Mouse (Mus musculus) macrophage (primary cell): Measurements from ENCODE around the gene Manba. TPM values are rescaled to one million over a fixed set of nuclear protein-coding genes. Genes with fewer than 3 reads are reported as not detected.

ENCODE experiments used
- H3K27ac ChIP-seq: fragments of 350-480 bp; formaldehyde crosslinking; 2 replicates; pipeline ENCODE4 v1.9.0; 2021
- H3K36me3 ChIP-seq: fragments of 350-480 bp; formaldehyde crosslinking; 2 replicates; pipeline ENCODE4 v1.9.0; 2021; ENCODE audit errors: inconsistent target
- H3K4me3 ChIP-seq: fragments of 350-480 bp; formaldehyde crosslinking; 2 replicates; pipeline ENCODE4 v1.9.0; 2021; ENCODE audit errors: inconsistent target
- H3K79me2 ChIP-seq: fragments of 350-480 bp; formaldehyde crosslinking; 2 replicates; pipeline ENCODE4 v1.9.0; 2021; ENCODE audit errors: inconsistent target
- WGBS: methylation state at CpG from one replicate; pipeline ENCODE4 v1.1.7; 2026; ENCODE audit warnings: inconsistent platforms; ENCODE audit not compliant: missing documents; 5-methylcytosine and 5-hydroxymethylcytosine counted together
- polyA plus RNA-seq: library from polyadenylated mRNA; stranded (reverse); fragments of 250-400 nt; gene quantifications from 3 replicates; pipeline ENCODE4 v1.2.4, GENCODE M21; 2018; ENCODE audit warnings: inconsistent platforms

Manba gene
- polyA plus RNA-seq, 1 experiment from 2014 or later = 27.0 TPM

GRCm38 (mm10) chr3:135565306-135565705 lies 79.9 kb downstream of the Manba start:
- H3K27ac ChIP-seq = no peak overlapping the region
- H3K4me3 ChIP-seq = no peak overlapping the region
- H3K36me3 ChIP-seq = peaks cover 54% of the 10 kb centered on the region
- WGBS = 46% methylated on average over 4 of the region's 4 CpGs
- H3K79me2 ChIP-seq = no peaks in the 10 kb centered on the region

GRCm38 (mm10) chr3:135567888-135568287 lies 82.5 kb downstream of the Manba start:
- Histone ChIP-seq H3K79me2 (no peaks in the 10 kb centered on the region), H3K36me3 (peaks cover 53% of the 10 kb centered on the region), H3K27ac (no peak overlapping the region), H3K4me3 (no peak overlapping the region)
- 82% methylated on average over 6 of the region's 6 CpGs for WGBS

- Histone ChIP-seq H3K36me3 (peaks cover 46% of the 10 kb centered on the region), H3K79me2 (no peaks in the 10 kb centered on the region), H3K4me3 (no peak overlapping the region), H3K27ac (no peak overlapping the region)
- 71% methylated on average over 5 of the region's 5 CpGs for WGBS
These were observed 83.2 kb downstream of the Manba start for GRCm38 (mm10) chr3:135568633-135569032.

GRCm38 (mm10) chr3:135571540-135571939 lies 86.1 kb downstream of the Manba start:
- Histone ChIP-seq H3K4me3 (no peak overlapping the region), H3K79me2 (no peaks in the 10 kb centered on the region), H3K36me3 (peaks cover 32% of the 10 kb centered on the region), H3K27ac (no peak overlapping the region)
- 89% methylated on average over 13 of the region's 13 CpGs for WGBS

GRCm38 (mm10) chr3:135573051-135573450 lies 87.6 kb downstream of the Manba start:
- H3K36me3 ChIP-seq = peaks cover 23% of the 10 kb centered on the region
- H3K27ac ChIP-seq = no peak overlapping the region
- no peak overlapping the region for H3K4me3 ChIP-seq
- H3K79me2 ChIP-seq = no peaks in the 10 kb centered on the region
- 58% methylated on average over 6 of the region's 6 CpGs for WGBS

GRCm38 (mm10) chr3:135575126-135575525 lies 89.7 kb downstream of the Manba start:
- Histone ChIP-seq H3K4me3 (no peak overlapping the region), H3K27ac (no peak overlapping the region), H3K36me3 (peaks cover 13% of the 10 kb centered on the region), H3K79me2 (no peaks in the 10 kb centered on the region)
- 87% methylated on average over 3 of the region's 3 CpGs for WGBS

- 79% methylated on average over 4 of the region's 5 CpGs for WGBS
- H3K79me2 ChIP-seq = no peaks in the 10 kb centered on the region
- no peak overlapping the region for H3K4me3 ChIP-seq
- no peak overlapping the region for H3K27ac ChIP-seq
- no peaks in the 10 kb centered on the region for H3K36me3 ChIP-seq
These were observed 93.3 kb downstream of the Manba start for GRCm38 (mm10) chr3:135578588-135579140.

- no peaks in the 10 kb centered on the region for H3K79me2 ChIP-seq
- no peak overlapping the region for H3K27ac ChIP-seq
- peaks cover 3% of the 10 kb centered on the region; the same call in 1 of the 2 replicates for H3K36me3 ChIP-seq
- WGBS = 40% methylated on average over 4 of the region's 4 CpGs
- H3K4me3 ChIP-seq = no peak overlapping the region
These were observed 93.8 kb downstream of the Manba start for GRCm38 (mm10) chr3:135579179-135579578.

- no peaks in the 10 kb centered on the region for H3K79me2 ChIP-seq
- 74% methylated on average over 21 of the region's 21 CpGs for WGBS
- H3K36me3 ChIP-seq = peaks cover 17% of the 10 kb centered on the region
- H3K4me3 ChIP-seq = no peak overlapping the region
- no peak overlapping the region for H3K27ac ChIP-seq
These were observed 95.2 kb downstream of the Manba start for GRCm38 (mm10) chr3:135580439-135581275.

GRCm38 (mm10) chr3:135581606-135582117 lies 96.3 kb downstream of the Manba start:
- H3K4me3 ChIP-seq = no peak overlapping the region
- 57% methylated on average over 10 of the region's 10 CpGs for WGBS
- H3K36me3 ChIP-seq = peaks cover 27% of the 10 kb centered on the region
- no peaks in the 10 kb centered on the region for H3K79me2 ChIP-seq
- H3K27ac ChIP-seq = no peak overlapping the region

- Histone ChIP-seq H3K4me3 (no peak overlapping the region), H3K79me2 (no peaks in the 10 kb centered on the region), H3K27ac (no peak overlapping the region), H3K36me3 (peaks cover 33% of the 10 kb centered on the region)
- WGBS = 85% methylated on average over 7 of the region's 7 CpGs
These were observed 96.8 kb downstream of the Manba start for GRCm38 (mm10) chr3:135582246-135582645.

GRCm38 (mm10) chr3:135585482-135585881 lies 100.1 kb downstream of the Manba start:
- no peaks in the 10 kb centered on the region for H3K79me2 ChIP-seq
- H3K36me3 ChIP-seq = peaks cover 65% of the 10 kb centered on the region
- 82% methylated on average over 6 of the region's 6 CpGs for WGBS
- no peak overlapping the region for H3K4me3 ChIP-seq
- H3K27ac ChIP-seq = no peak overlapping the region

GRCm38 (mm10) chr3:135586060-135586459 lies 100.6 kb downstream of the Manba start:
- Histone ChIP-seq H3K27ac (no peak overlapping the region), H3K4me3 (no peak overlapping the region), H3K79me2 (no peaks in the 10 kb centered on the region), H3K36me3 (peaks cover 71% of the 10 kb centered on the region)
- 88% methylated on average over 2 of the region's 2 CpGs for WGBS

GRCm38 (mm10) chr3:135586471-135586880 lies 101.1 kb downstream of the Manba start:
- Histone ChIP-seq H3K4me3 (no peak overlapping the region), H3K27ac (no peak overlapping the region), H3K79me2 (no peaks in the 10 kb centered on the region), H3K36me3 (peaks cover 75% of the 10 kb centered on the region)
- WGBS = 65% methylated on average over 4 of the region's 4 CpGs

- Histone ChIP-seq H3K79me2 (no peaks in the 10 kb centered on the region), H3K4me3 (no peak overlapping the region), H3K27ac (no peak overlapping the region), H3K36me3 (peaks cover 87% of the 10 kb centered on the region)
- 58% methylated on average over 4 of the region's 4 CpGs for WGBS
These were observed 105.1 kb downstream of the Manba start for GRCm38 (mm10) chr3:135590471-135590870.
